Mouse (Mus musculus) MEL (cell line): Measurements from ENCODE around the gene Lypd8.

Source experiments
- CTCF ChIP-seq, 3 experiments: IDR thresholded peaks in 2 of 3; conservative IDR thresholded peaks in 1 of 3; 2 replicates each; pipeline ENCODE4 v1.5.1; 2011 to 2012; ENCODE audit warnings: low read length in 3 of 3, low read depth in 2 of 3, mild to moderate bottlenecking in 2 of 3, improper control_type of control experiment in 1 of 3, inconsistent platforms in 1 of 3, mixed read lengths in 1 of 3, moderate library complexity in 1 of 3; ENCODE audit not compliant: control insufficient read depth in 1 of 3, insufficient read depth in 1 of 3, poor library complexity in 1 of 3, severe bottlenecking in 1 of 3
- KAT2A ChIP-seq: conservative IDR thresholded peaks from 2 replicates; pipeline ENCODE4 v1.6.1; 2012; ENCODE audit warnings: low read depth, low read length, improper control_type of control experiment, inconsistent platforms
- MEF2A ChIP-seq: IDR thresholded peaks from 2 replicates; pipeline ENCODE4 v1.6.1; 2014; ENCODE audit warnings: low read depth, mild to moderate bottlenecking, inconsistent platforms, low read length, improper control_type of control experiment; ENCODE audit not compliant: poor library complexity, insufficient replicate concordance, severe bottlenecking; ENCODE audit errors: extremely low read depth
- POLR2A ChIP-seq, 2 experiments: IDR thresholded peaks; 2 replicates each; pipeline ENCODE4 v1.6.1; 2011 to 2012; ENCODE audit warnings: low read length in 2 of 2, mild to moderate bottlenecking in 2 of 2, control low read depth in 1 of 2, improper control_type of control experiment in 1 of 2, low read depth in 1 of 2, moderate library complexity in 1 of 2; ENCODE audit not compliant: control insufficient read depth in 1 of 2, insufficient read depth in 1 of 2, poor library complexity in 1 of 2
- RAD21 ChIP-seq: IDR thresholded peaks from 2 replicates; pipeline ENCODE4 v1.6.1; 2011; ENCODE audit warnings: mild to moderate bottlenecking, low read depth, low read length, improper control_type of control experiment

DNA sequence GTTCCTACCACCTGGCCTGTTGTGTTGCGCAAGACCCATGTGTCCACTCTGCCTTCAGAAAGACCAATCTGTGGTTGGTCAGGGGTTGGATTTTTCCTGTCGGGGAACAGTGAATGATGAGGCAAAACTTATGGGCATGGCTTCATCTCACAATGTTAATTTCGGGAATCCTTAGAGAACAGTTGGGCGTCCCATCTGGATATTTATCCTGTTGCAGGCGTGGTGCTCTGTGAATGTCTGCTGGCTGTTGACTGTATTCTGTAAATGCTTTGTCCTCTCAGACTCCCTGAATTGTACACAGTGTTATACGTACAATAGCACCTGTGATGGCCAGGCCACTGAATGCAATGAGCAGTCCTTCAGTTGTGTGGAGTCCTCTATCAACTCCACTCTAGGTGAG lies 3.6 kb downstream of the Lypd8 start:
- TF ChIP-seq KAT2A (no peak), MEF2A (no peak), CTCF (IDR thresholded peaks at IDR 0.05 in 2 of 3, conservative IDR thresholded peaks at IDR 0.05 in 1 of 3; ENCODE audit: control insufficient read depth in 1 of 3, insufficient read depth in 1 of 3, low read depth in 2 of 3, low read length in 3 of 3, poor library complexity in 1 of 3, severe bottlenecking in 1 of 3) (no peak), RAD21 (no peak), POLR2A (IDR thresholded peaks at IDR 0.05; ENCODE audit: control insufficient read depth in 1 of 2, insufficient read depth in 1 of 2, low read depth in 1 of 2, low read length in 2 of 2, poor library complexity in 1 of 2) (no peak)
